In the genomic region with DNA sequence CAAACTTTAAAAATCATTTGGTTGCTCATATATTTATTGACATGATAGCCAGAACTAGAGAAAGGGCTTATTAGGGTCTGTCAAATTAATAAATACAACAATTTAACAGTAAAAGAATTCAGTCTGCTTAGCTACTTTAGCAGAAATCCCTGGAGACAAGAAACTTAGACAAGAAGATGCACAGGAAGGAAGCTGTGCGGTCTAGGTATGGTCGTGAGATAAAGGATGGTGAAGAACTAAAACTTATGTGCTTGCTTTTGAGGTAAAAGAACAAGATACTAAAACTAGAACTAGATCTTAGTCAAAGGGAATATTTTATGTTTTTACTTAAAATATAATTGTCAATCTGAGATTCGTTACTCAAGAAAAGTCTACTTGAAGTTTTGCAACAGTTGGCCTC, we compare ENCODE assay signal across 23 mouse cellular contexts.
"Had no signal": no experiment of that assay in that cellular context is flagged by ENCODE, and none has a peak within 500 bp of the region (broad histone marks: within the 10 kb centered on the region; RNA-seq: fewer than 3 reads in every experiment).

No protein-coding gene starts in this region.

- H3K4me2 ChIP-seq: liver, embryonic 15.5 days; lung, embryonic 15.5 days; midbrain, embryonic 12.5 days; neural tube, embryonic 13.5 days; neural tube, embryonic 15.5 days; stomach, embryonic 15.5 days had no signal

- DNase-seq: liver, postnatal 0 days; lung, adult 2 months; lung, postnatal 14 days; lung, postnatal 36 days; midbrain, embryonic 14.5 days; retina, postnatal 1 day; right cerebral cortex, adult 18-20 months; right cerebral cortex, postnatal 25 days; right cerebral cortex, postnatal 4 days; thymus, adult 2 months; thymus, postnatal 25 days; thymus, postnatal 4 days had no signal

- ATAC-seq: liver, postnatal 0 days; lung, postnatal 0 days; midbrain, embryonic 16.5 days had no signal

- H3K27me3 ChIP-seq: liver, embryonic 15.5 days; lung, embryonic 15.5 days; megakaryocyte, embryonic 14.5 days; midbrain, embryonic 12.5 days; neural tube, embryonic 13.5 days; neural tube, embryonic 15.5 days; stomach, embryonic 15.5 days had no signal

- H3K9me3 ChIP-seq: liver, embryonic 15.5 days; lung, embryonic 15.5 days; megakaryocyte, embryonic 14.5 days; midbrain, embryonic 12.5 days; neural tube, embryonic 13.5 days; neural tube, embryonic 15.5 days; stomach, embryonic 15.5 days had no signal

- H3K4me3 ChIP-seq: liver, embryonic 15.5 days; lung, embryonic 15.5 days; midbrain, embryonic 12.5 days; neural tube, embryonic 13.5 days; neural tube, embryonic 15.5 days; stomach, embryonic 15.5 days had no signal

- H3K4me1 ChIP-seq: midbrain, embryonic 12.5 days; stomach, embryonic 15.5 days had no signal

- H3K9ac ChIP-seq: liver, embryonic 15.5 days; liver, postnatal 0 days; lung, embryonic 15.5 days; midbrain, embryonic 12.5 days; neural tube, embryonic 13.5 days; neural tube, embryonic 15.5 days; stomach, embryonic 15.5 days had no signal

- H3K27ac ChIP-seq: liver, embryonic 15.5 days; lung, embryonic 15.5 days; macrophage; midbrain, embryonic 12.5 days; neural tube, embryonic 13.5 days; neural tube, embryonic 15.5 days; stomach, embryonic 15.5 days; stomach, postnatal 0 days had no signal
